Comparison of ENCODE assay signal across 10 mouse cellular contexts in genomic region chr19:43467927-43468685, GRCm38 (mm10). TPM values are rescaled to one million over a fixed set of nuclear protein-coding genes. Genes with fewer than 3 reads are reported as not detected.
DNase-seq lines count a peak whose midpoint lies in the region.
"Had no signal": no experiment of that assay in that cellular context is flagged by ENCODE, and none has a peak within 500 bp of the region (broad histone marks: within the 10 kb centered on the region; RNA-seq: fewer than 3 reads in every experiment).

No protein-coding gene starts in this region.

- DNase-seq in left cerebral cortex, adult 18-20 months (ENCODE audit: low spot score in 2 of 2): peak; percentile 50 to 55
- DNase-seq in left cerebral cortex, postnatal 10 days (ENCODE audit: extremely low spot score in 1 of 2, low spot score in 2 of 2): no peak
- DNase-seq in cerebellum, adult 11 months: peak; percentile 75
- DNase-seq in cerebellum, postnatal 10 days: peak; percentile 74 to 87
- peak; percentile 52 for DNase-seq in right cerebral cortex, postnatal 25 days
- DNase-seq in thymus, postnatal 10 days (ENCODE audit: low spot score in 2 of 2): no peak
- no peak for DNase-seq in frontal cortex, postnatal 14 days (ENCODE audit: low spot score in 2 of 2)
- DNase-seq: heart, postnatal 4 days; kidney, adult 18-20 months had no signal

- intact Hi-C loops in left cerebral cortex, postnatal 10 days (cut with DNase I): no loop called here

RNA-seq across cellular contexts. Expression of gene Cnnm1, which starts 27.9 kb away (rescaled TPM):
- total RNA-seq in left cerebral cortex, adult 18-20 months (2021): 100 to 1,000 TPM; 104 to 106 TPM
- total RNA-seq in left cerebral cortex, postnatal 10 days (2021): 10 to 100 TPM; 39.3 to 40.4 TPM
- total RNA-seq: neutrophil, adult 5-6 weeks had no signal

RNA-seq across cellular contexts. Expression of gene Got1, which starts 56.3 kb away (rescaled TPM):
- 100 to 1,000 TPM; 407 to 417 TPM for total RNA-seq in left cerebral cortex, adult 18-20 months (2021)
- 100 to 1,000 TPM; 213 to 228 TPM for total RNA-seq in left cerebral cortex, postnatal 10 days (2021)

Comparison
In these comparisons a context has a peak if more than half of its experiments do, and no peak if none do; other contexts are left out.
1. DNase-seq: peak in left cerebral cortex, adult 18-20 months (2 of 2), cerebellum, adult 11 months (single experiment), cerebellum, postnatal 10 days (2 of 2) and right cerebral cortex, postnatal 25 days (single experiment); none in left cerebral cortex, postnatal 10 days (0 of 2), thymus, postnatal 10 days (0 of 2) and frontal cortex, postnatal 14 days (0 of 2).